ENCODE assay signal across 8 mouse cellular contexts in genomic region chr1:72225720-72226171, GRCm38 (mm10). TPM values are rescaled to one million over a fixed set of nuclear protein-coding genes. Genes with fewer than 3 reads are reported as not detected.
DNase-seq lines count a peak whose midpoint lies in the region; ATAC-seq lines count a peak whose summit lies in the region.
"Not testable (repeated sequence)": the region's sequence is repeated elsewhere in the genome, so short reads cannot be mapped to it uniquely, and the experiment has no call there.

No protein-coding gene starts in this region.

- intact Hi-C loops in heart, postnatal 14 days (cut with DNase I) = not testable (repeated sequence)

- DNase-seq in ES-CJ7 (ENCODE audit: low read depth, low spot score) = peak; percentile 97
- peak; percentile 83 for DNase-seq in cerebellum, adult 11 months
- peak; percentile 89 for DNase-seq in forebrain, embryonic 14.5 days (ENCODE audit: low spot score)
- peak; percentile 83 to 87 for DNase-seq in heart, postnatal 14 days
- DNase-seq in layer of hippocampus, adult 11-12 months (ENCODE audit: low spot score) = peak; percentile 85
- DNase-seq in lung, adult 18-20 months = peak; percentile 83 to 86
- peak; percentile 89 for DNase-seq in testis, postnatal 14 days (ENCODE audit: low spot score)

- not testable (repeated sequence) for H3K27me3 ChIP-seq in forebrain, embryonic 14.5 days (replicated peaks; ENCODE audit: control insufficient read depth, insufficient read depth, low read length); neural tube, embryonic 15.5 days (replicated peaks)

- H3K4me1 ChIP-seq in forebrain, embryonic 14.5 days (ENCODE audit: control insufficient read depth, insufficient read depth, low read length); neural tube, embryonic 15.5 days: not testable (repeated sequence)

- peak overlapping the region; percentile 63 for H3K4me2 ChIP-seq in forebrain, embryonic 14.5 days (ENCODE audit: low read length)
- peak overlapping the region; percentile 77 for H3K4me2 ChIP-seq in neural tube, embryonic 15.5 days

- peak; percentile 92 for ATAC-seq in forebrain, embryonic 14.5 days
- peak; percentile 93 for ATAC-seq in neural tube, embryonic 15.5 days (ENCODE audit: low FRiP score)

- peak overlapping the region; percentile 60 for H3K9ac ChIP-seq in forebrain, embryonic 14.5 days (ENCODE audit: low read length)
- H3K9ac ChIP-seq in neural tube, embryonic 15.5 days (replicated peaks) = peak overlapping the region; percentile 41

- WGBS in forebrain, embryonic 14.5 days = under 1% methylated on average over 25 of the region's 31 CpGs
- 1% methylated on average over 23 of the region's 31 CpGs for WGBS in neural tube, embryonic 15.5 days

- not testable (repeated sequence) for H3K9me3 ChIP-seq in forebrain, embryonic 14.5 days (replicated peaks; ENCODE audit: control insufficient read depth, low read length); neural tube, embryonic 15.5 days (replicated peaks)

- not testable (repeated sequence) for H3K36me3 ChIP-seq in forebrain, embryonic 14.5 days (ENCODE audit: control insufficient read depth, insufficient read depth, low read length); neural tube, embryonic 15.5 days

- peak overlapping the region; percentile 37 for H3K4me3 ChIP-seq in forebrain, embryonic 14.5 days (ENCODE audit: low read depth, low read length)
- H3K4me3 ChIP-seq in neural tube, embryonic 15.5 days (replicated peaks) = peak overlapping the region; percentile 49

- not testable (repeated sequence) for H3K27ac ChIP-seq in forebrain, embryonic 14.5 days (ENCODE audit: low read depth, low read length)
- peak overlapping the region; percentile 69 for H3K27ac ChIP-seq in neural tube, embryonic 15.5 days (replicated peaks)

RNA-seq across cellular contexts. Expression of gene Mreg, which starts 13.6 kb away (rescaled TPM):
- 1.2 and 1.6 TPM in 2 replicates for polyA plus RNA-seq in forebrain, embryonic 14.5 days (2014; fragmentation: Nextera tagmentation; extraction: Ambion mirVana)
- 10 to 100 TPM; 23.7 to 26.0 TPM for total RNA-seq in heart, postnatal 14 days (2021)
- polyA plus RNA-seq in neural tube, embryonic 15.5 days (2015; fragmentation: Nextera tagmentation; extraction: Ambion mirVana) = 2.9 and 21.3 TPM in 2 replicates

RNA-seq across cellular contexts. Expression of gene Pecr, which starts 58.4 kb away (rescaled TPM):
- polyA plus RNA-seq in forebrain, embryonic 14.5 days (2014; fragmentation: Nextera tagmentation; extraction: Ambion mirVana) = 8.4 and 10.3 TPM in 2 replicates
- 10 to 100 TPM; 11.1 to 11.4 TPM for total RNA-seq in heart, postnatal 14 days (2021)
- 8.0 and 14.8 TPM in 2 replicates for polyA plus RNA-seq in neural tube, embryonic 15.5 days (2015; fragmentation: Nextera tagmentation; extraction: Ambion mirVana)

RNA-seq across cellular contexts. Expression of gene Tmem169, which starts 58.4 kb away (rescaled TPM):
- polyA plus RNA-seq in forebrain, embryonic 14.5 days (2014; fragmentation: Nextera tagmentation; extraction: Ambion mirVana) = 23.2 and 28.8 TPM in 2 replicates
- total RNA-seq in heart, postnatal 14 days (2021) = not detected
- 30.9 and 32.8 TPM in 2 replicates for polyA plus RNA-seq in neural tube, embryonic 15.5 days (2015; fragmentation: Nextera tagmentation; extraction: Ambion mirVana)
